Mouse (Mus musculus) heart, embryonic 11.5 days (tissue): ENCODE results near the gene Slc7a11. TPM values are rescaled to one million over a fixed set of nuclear protein-coding genes. Genes with fewer than 3 reads are reported as not detected.

Source experiments
- ATAC-seq: fragments of 200-750 bp; cut with Nextera tagmentation; replicated peaks from 2 replicates; pipeline ENCODE4 v1.8.0; 2017; ENCODE audit warnings: moderate library complexity; ENCODE audit not compliant: insufficient number of reproducible peaks, low FRiP score, low TSS enrichment
- H3K27ac ChIP-seq: fragments of 300-500 bp; sonication (generic); 2 replicates; pipeline ENCODE4 v1.5.1; 2014; ENCODE audit warnings: mild to moderate bottlenecking, low read depth, low read length
- H3K27me3 ChIP-seq: fragments of 300-500 bp; sonication (generic); 2 replicates; pipeline ENCODE4 v1.6.1; 2014; ENCODE audit warnings: mild to moderate bottlenecking, low read length, mixed read lengths; ENCODE audit not compliant: control insufficient read depth, insufficient read depth
- H3K36me3 ChIP-seq: fragments of 300-500 bp; sonication (generic); 2 replicates; pipeline ENCODE4 v1.6.1; 2014; ENCODE audit warnings: mild to moderate bottlenecking, low read length, moderate library complexity, mixed read lengths; ENCODE audit not compliant: control insufficient read depth, insufficient read depth
- H3K4me1 ChIP-seq: fragments of 300-500 bp; sonication (generic); 2 replicates; pipeline ENCODE4 v1.6.1; 2014; ENCODE audit warnings: low read length; ENCODE audit not compliant: control insufficient read depth, insufficient read depth
- H3K4me2 ChIP-seq: fragments of 300-500 bp; sonication (generic); 2 replicates; pipeline ENCODE4 v1.6.1; 2014; ENCODE audit warnings: mild to moderate bottlenecking, moderate library complexity
- H3K4me3 ChIP-seq: fragments of 300-500 bp; sonication (generic); 2 replicates; pipeline ENCODE4 v1.5.1; 2014; ENCODE audit warnings: low read depth, low read length
- H3K9ac ChIP-seq: fragments of 300-500 bp; sonication (generic); 2 replicates; pipeline ENCODE4 v1.6.1; 2014; ENCODE audit warnings: mild to moderate bottlenecking, low read depth, low read length, moderate library complexity
- H3K9me3 ChIP-seq: fragments of 300-500 bp; sonication (generic); replicated peaks from 2 replicates; pipeline ENCODE4 v1.6.1; 2016; ENCODE audit warnings: low read length; ENCODE audit not compliant: control insufficient read depth
- WGBS: fragments of 180-500 bp; shearing (Covaris S2); extraction: QIAGEN DNeasy Blood & Tissue Kit; methylation state at CpG from one replicate; pipeline ENCODE4 v1.1.7; 2014; ENCODE audit not compliant: insufficient replicate concordance; 5-methylcytosine and 5-hydroxymethylcytosine counted together
- polyA plus RNA-seq: library from polyadenylated mRNA; unstranded; fragments of >200 nt; fragmentation: Nextera tagmentation; extraction: Ambion mirVana; gene quantifications from 2 replicates; pipeline ENCODE4 v1.2.1, GENCODE M21; 2014

Slc7a11 gene
- polyA plus RNA-seq, 1 experiment from 2014 or later: 0.06 TPM

- Histone ChIP-seq H3K27me3 (no peaks in the 10 kb centered on the region), H3K36me3 (no peaks in the 10 kb centered on the region), H3K9ac (no peak overlapping the region), H3K4me2 (no peak overlapping the region), H3K4me1 (no peaks in the 10 kb centered on the region), H3K9me3 (no peaks in the 10 kb centered on the region), H3K4me3 (no peak overlapping the region), H3K27ac (no peak overlapping the region)
- ATAC-seq: no peak
- WGBS: 84% methylated on average over 2 of the region's 2 CpGs
Measured at GRCm38 (mm10) chr3:50041141-50041540, 402.3 kb downstream of the Slc7a11 start.

GRCm38 (mm10) chr3:50035875-50036528 is 407.4 kb downstream of the Slc7a11 start:
- Histone ChIP-seq H3K27me3 (no peaks in the 10 kb centered on the region), H3K9ac (no peak overlapping the region), H3K4me1 (no peaks in the 10 kb centered on the region), H3K9me3 (no peaks in the 10 kb centered on the region), H3K4me3 (no peak overlapping the region), H3K4me2 (no peak overlapping the region), H3K36me3 (no peaks in the 10 kb centered on the region), H3K27ac (no peak overlapping the region)
- 74% methylated on average over 9 of the region's 9 CpGs for WGBS
- no peak for ATAC-seq

- 75% methylated on average over 3 of the region's 3 CpGs for WGBS
- no peaks in the 10 kb centered on the region for H3K27me3 ChIP-seq
- no peak overlapping the region for H3K4me3 ChIP-seq
- no peaks in the 10 kb centered on the region for H3K36me3 ChIP-seq
- H3K4me1 ChIP-seq: no peaks in the 10 kb centered on the region
- no peak overlapping the region for H3K27ac ChIP-seq
- no peak overlapping the region for H3K9ac ChIP-seq
- ATAC-seq: no peak
- H3K4me2 ChIP-seq: no peak overlapping the region
- no peaks in the 10 kb centered on the region for H3K9me3 ChIP-seq
Measured at GRCm38 (mm10) chr3:50033325-50033724, 410.1 kb downstream of the Slc7a11 start.

GRCm38 (mm10) chr3:50026039-50026438 is 417.4 kb downstream of the Slc7a11 start:
- no peak overlapping the region for H3K4me3 ChIP-seq
- 40% methylated on average over 5 of the region's 5 CpGs for WGBS
- H3K36me3 ChIP-seq: no peaks in the 10 kb centered on the region
- no peak overlapping the region for H3K9ac ChIP-seq
- H3K27ac ChIP-seq: no peak overlapping the region
- no peaks in the 10 kb centered on the region for H3K4me1 ChIP-seq
- no peaks in the 10 kb centered on the region for H3K9me3 ChIP-seq
- H3K4me2 ChIP-seq: no peak overlapping the region
- no peaks in the 10 kb centered on the region for H3K27me3 ChIP-seq
- no peak for ATAC-seq

- no peak overlapping the region for H3K27ac ChIP-seq
- H3K36me3 ChIP-seq: no peaks in the 10 kb centered on the region
- ATAC-seq: no peak
- no peak overlapping the region for H3K9ac ChIP-seq
- 73% methylated on average over 4 of the region's 4 CpGs for WGBS
- no peak overlapping the region for H3K4me2 ChIP-seq
- no peak overlapping the region for H3K4me3 ChIP-seq
- H3K9me3 ChIP-seq: no peaks in the 10 kb centered on the region
- H3K27me3 ChIP-seq: no peaks in the 10 kb centered on the region
- H3K4me1 ChIP-seq: no peaks in the 10 kb centered on the region
Measured at GRCm38 (mm10) chr3:50014396-50014795, 429.0 kb downstream of the Slc7a11 start.

GRCm38 (mm10) chr3:50012012-50012411 is 431.4 kb downstream of the Slc7a11 start:
- Histone ChIP-seq H3K27me3 (no peaks in the 10 kb centered on the region), H3K4me3 (no peak overlapping the region), H3K36me3 (no peaks in the 10 kb centered on the region), H3K27ac (no peak overlapping the region), H3K4me1 (no peaks in the 10 kb centered on the region), H3K9ac (no peak overlapping the region), H3K9me3 (no peaks in the 10 kb centered on the region), H3K4me2 (no peak overlapping the region)
- ATAC-seq: no peak
- 48% methylated on average over 3 of the region's 3 CpGs for WGBS

GRCm38 (mm10) chr3:50003970-50004683 is 439.3 kb downstream of the Slc7a11 start:
- Histone ChIP-seq H3K4me1 (0 out of 2 replicates have a peak, but pooled peaks cover 3% of the 10 kb centered on the region), H3K9ac (no peak overlapping the region), H3K4me3 (no peak overlapping the region), H3K27ac (no peak overlapping the region), H3K27me3 (no peaks in the 10 kb centered on the region), H3K36me3 (no peaks in the 10 kb centered on the region), H3K4me2 (peak overlapping the region; percentile 9; the same call in 1 of the 2 replicates), H3K9me3 (no peaks in the 10 kb centered on the region)
- no peak for ATAC-seq
- WGBS: 30% methylated on average over 5 of the region's 5 CpGs

GRCm38 (mm10) chr3:50002067-50002466 is 441.3 kb downstream of the Slc7a11 start:
- Histone ChIP-seq H3K36me3 (no peaks in the 10 kb centered on the region), H3K9me3 (no peaks in the 10 kb centered on the region), H3K4me1 (0 out of 2 replicates have a peak, but pooled peaks cover 3% of the 10 kb centered on the region), H3K27me3 (no peaks in the 10 kb centered on the region), H3K4me3 (no peak overlapping the region), H3K4me2 (no peak overlapping the region), H3K9ac (no peak overlapping the region), H3K27ac (no peak overlapping the region)
- ATAC-seq: no peak

- 66% methylated on average over 1 of the region's 1 CpGs for WGBS
- H3K9me3 ChIP-seq: no peaks in the 10 kb centered on the region
- H3K27me3 ChIP-seq: no peaks in the 10 kb centered on the region
- no peak overlapping the region for H3K9ac ChIP-seq
- H3K36me3 ChIP-seq: no peaks in the 10 kb centered on the region
- no peak for ATAC-seq
- H3K27ac ChIP-seq: no peak overlapping the region
- H3K4me2 ChIP-seq: no peak overlapping the region
- H3K4me3 ChIP-seq: no peak overlapping the region
- 0 out of 2 replicates have a peak, but pooled peaks cover 3% of the 10 kb centered on the region for H3K4me1 ChIP-seq
Measured at GRCm38 (mm10) chr3:50001635-50002034, 441.8 kb downstream of the Slc7a11 start.
